Mouse (Mus musculus): ENCODE results near the gene Cwc27.

- no peak for TF ChIP-seq MAX (IDR thresholded peaks at IDR 0.05; ENCODE audit: low read depth)
- no peak for TF ChIP-seq TCF3 (IDR thresholded peaks at IDR 0.05; ENCODE audit: insufficient read length, low read depth)
- no peak for TF ChIP-seq POLR2A (IDR thresholded peaks at IDR 0.05; ENCODE audit: insufficient read length, low read depth)
- no peak for TF ChIP-seq USF1 (IDR thresholded peaks at IDR 0.05; ENCODE audit: low read depth)
- no peak for TF ChIP-seq TCF12 (IDR thresholded peaks at IDR 0.05; ENCODE audit: insufficient read depth, poor library complexity, severe bottlenecking)
- no peak for TF ChIP-seq CEBPB (IDR thresholded peaks at IDR 0.05; ENCODE audit: insufficient read depth, poor library complexity, severe bottlenecking)
- no peak for TF ChIP-seq E2F4 (IDR thresholded peaks at IDR 0.05; ENCODE audit: insufficient read depth)
- TF ChIP-seq REST (IDR thresholded peaks at IDR 0.05; ENCODE audit: insufficient read depth, insufficient read length), result no peak
These were observed 222.1 kb downstream of the Cwc27 start for GRCm38 (mm10) chr13:104594820-104595351.
